Mouse (Mus musculus) liver, embryonic 14.5 days (tissue): ENCODE data around the gene Paqr4.

Experiments used
- CTCF ChIP-seq: IDR thresholded peaks from 2 replicates; pipeline ENCODE4 v1.5.1; 2016; ENCODE audit warnings: antibody characterized with exemption, low read depth, control low read depth
- EP300 ChIP-seq: IDR thresholded peaks from 2 replicates; pipeline ENCODE4 v1.6.1; 2016; ENCODE audit warnings: antibody characterized with exemption, low read depth

- TF ChIP-seq EP300 = no peak
- TF ChIP-seq CTCF = no peak
These were observed 18.1 kb upstream of the Paqr4 start for GRCm38 (mm10) chr17:23758801-23759200.
